Mouse (Mus musculus) liver, adult 2 months (tissue): Measurements from ENCODE around the gene Tbx21. TPM values are rescaled to one million over a fixed set of nuclear protein-coding genes. Genes with fewer than 3 reads are reported as not detected.

Experiments
- DNase-seq: peaks from one replicate; pipeline ENCODE4 v3.0.0-alpha.2; 2011; ENCODE audit warnings: low read depth, low spot score; ENCODE audit errors: extremely low read depth
- H3K27ac ChIP-seq: fragments of 200-500 bp; replicated peaks from 2 replicates; pipeline ENCODE4 v1.5.1; 2012; ENCODE audit warnings: low read depth, mild to moderate bottlenecking, control low read depth, inconsistent platforms, low read length; ENCODE audit not compliant: insufficient read depth
- H3K27me3 ChIP-seq: fragments of 200-500 bp; 2 replicates; pipeline ENCODE4 v1.6.1; 2012; ENCODE audit warnings: mild to moderate bottlenecking, moderate library complexity, low read length, inconsistent platforms; ENCODE audit not compliant: control insufficient read depth, insufficient read depth
- H3K36me3 ChIP-seq: fragments of 200-500 bp; 2 replicates; pipeline ENCODE4 v1.6.1; 2012; ENCODE audit warnings: low read length, inconsistent platforms; ENCODE audit not compliant: control insufficient read depth, insufficient read depth
- H3K4me1 ChIP-seq: fragments of 200-500 bp; 2 replicates; pipeline ENCODE4 v1.6.1; 2011; ENCODE audit warnings: low read length; ENCODE audit not compliant: control insufficient read depth, insufficient read depth
- H3K4me3 ChIP-seq: fragments of 200-500 bp; 2 replicates; pipeline ENCODE4 v1.5.1; 2011; ENCODE audit warnings: low read depth, mild to moderate bottlenecking, control low read depth, low read length, moderate library complexity; ENCODE audit not compliant: insufficient read depth
- H3K79me2 ChIP-seq: fragments of 200-500 bp; 2 replicates; pipeline ENCODE4 v1.6.1; 2012; ENCODE audit warnings: inconsistent platforms, mild to moderate bottlenecking, low read length, moderate library complexity; ENCODE audit not compliant: control insufficient read depth, insufficient read depth
- H3K9ac ChIP-seq: fragments of 200-500 bp; 2 replicates; pipeline ENCODE4 v1.6.1; 2012; ENCODE audit warnings: low read depth, mild to moderate bottlenecking, control low read depth, inconsistent platforms, low read length
- CTCF ChIP-seq: fragments of 200-500 bp; IDR thresholded peaks from 2 replicates; pipeline ENCODE4 v1.5.1; 2011; ENCODE audit warnings: low read depth, low read length, control low read depth
- POLR2A ChIP-seq: fragments of 200-500 bp; IDR thresholded peaks from 2 replicates; pipeline ENCODE4 v1.6.1; 2011; ENCODE audit warnings: low read length, control low read depth; ENCODE audit not compliant: insufficient read depth; ENCODE audit errors: extremely low read depth
- WGBS: fragments of 180-500 bp; shearing (Covaris S2); methylation state at CpG from one replicate; pipeline ENCODE4 v1.1.7; 2018; 5-methylcytosine and 5-hydroxymethylcytosine counted together
- polyA plus RNA-seq: library from polyadenylated mRNA; depleted of rRNA; stranded (reverse); fragments of >200 nt; gene quantifications from 2 replicates; pipeline ENCODE4 v1.2.3, GENCODE M21; 2012
- total RNA-seq: library from RNA; depleted of rRNA; stranded (reverse); fragments of >200 nt; gene quantifications from 2 replicates; pipeline ENCODE4 v1.2.3, GENCODE M21; 2014

Gene Tbx21
- total and polyA plus RNA-seq, 2 experiments = 0.09 to 0.38 TPM

- Histone ChIP-seq H3K4me1 (peaks cover 4% of the 10 kb centered on the region; the same call in 1 of the 2 replicates), H3K27ac (no peak overlapping the region), H3K4me3 (no peak overlapping the region), H3K27me3 (peaks cover 8% of the 10 kb centered on the region), H3K9ac (no peak overlapping the region), H3K36me3 (no peaks in the 10 kb centered on the region), H3K79me2 (no peaks in the 10 kb centered on the region; the same call in 1 of the 2 replicates)
- TF ChIP-seq POLR2A = no peak
- no peak for TF ChIP-seq CTCF
- 88% methylated on average over 8 of the region's 8 CpGs for WGBS
- DNase-seq = no peak
Measured at GRCm38 (mm10) chr11:97147333-97147732, 32.2 kb upstream of the Tbx21 start.

GRCm38 (mm10) chr11:97146724-97147123, 31.6 kb upstream of the Tbx21 start:
- Histone ChIP-seq H3K4me3 (peak overlapping the region; percentile 0; the same call in 1 of the 2 replicates), H3K79me2 (no peaks in the 10 kb centered on the region; the same call in 1 of the 2 replicates), H3K4me1 (peaks cover 7% of the 10 kb centered on the region; the same call in 1 of the 2 replicates), H3K27ac (no peak overlapping the region), H3K27me3 (peaks cover 8% of the 10 kb centered on the region), H3K36me3 (no peaks in the 10 kb centered on the region), H3K9ac (no peak overlapping the region)
- peak; percentile 46 for DNase-seq
- TF ChIP-seq POLR2A (no peak), CTCF (peak; percentile 96)
- 10% methylated on average over 8 of the region's 8 CpGs for WGBS

GRCm38 (mm10) chr11:97145951-97146350, 30.8 kb upstream of the Tbx21 start:
- Histone ChIP-seq H3K4me3 (no peak overlapping the region), H3K27ac (no peak overlapping the region), H3K4me1 (peaks cover 7% of the 10 kb centered on the region; the same call in 1 of the 2 replicates), H3K36me3 (no peaks in the 10 kb centered on the region), H3K79me2 (no peaks in the 10 kb centered on the region; the same call in 1 of the 2 replicates), H3K27me3 (peaks cover 7% of the 10 kb centered on the region), H3K9ac (no peak overlapping the region)
- 68% methylated on average over 9 of the region's 9 CpGs for WGBS
- TF ChIP-seq POLR2A = no peak
- no peak for TF ChIP-seq CTCF
- no peak for DNase-seq

DNA sequence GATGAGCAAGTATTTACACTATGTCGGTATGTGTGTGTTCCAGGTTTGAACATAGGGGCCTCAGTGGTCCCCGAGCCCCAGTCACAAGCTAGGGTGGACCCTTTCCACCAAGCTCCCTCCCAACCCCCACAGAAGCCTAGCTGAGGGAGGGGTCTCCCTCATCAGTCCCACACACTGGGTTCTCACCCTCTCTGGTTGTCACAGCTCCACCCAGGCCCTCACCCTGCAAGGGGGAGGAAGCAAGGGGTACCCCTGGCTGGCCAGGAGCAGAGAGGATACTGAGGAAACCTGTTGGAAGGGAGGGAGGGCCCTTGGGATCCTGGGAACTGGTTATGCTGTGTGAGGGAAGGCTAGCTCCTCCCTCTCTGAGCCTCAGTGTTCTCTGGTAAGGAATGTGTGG, 30.2 kb upstream of the Tbx21 start:
- H3K27me3 ChIP-seq = peaks cover under 1% of the 10 kb centered on the region; the same call in 1 of the 2 replicates
- H3K27ac ChIP-seq = no peak overlapping the region
- no peaks in the 10 kb centered on the region for H3K36me3 ChIP-seq
- H3K79me2 ChIP-seq = no peaks in the 10 kb centered on the region; the same call in 1 of the 2 replicates
- DNase-seq = no peak
- no peak overlapping the region for H3K4me3 ChIP-seq
- peaks cover 5% of the 10 kb centered on the region; the same call in 1 of the 2 replicates for H3K4me1 ChIP-seq
- H3K9ac ChIP-seq = no peak overlapping the region
- TF ChIP-seq CTCF (no peak), POLR2A (no peak)
- WGBS = 87% methylated on average over 2 of the region's 2 CpGs

GRCm38 (mm10) chr11:97143196-97143900, 28.2 kb upstream of the Tbx21 start:
- no peak overlapping the region for H3K9ac ChIP-seq
- DNase-seq = no peak
- H3K79me2 ChIP-seq = no peaks in the 10 kb centered on the region
- no peaks in the 10 kb centered on the region for H3K36me3 ChIP-seq
- no peaks in the 10 kb centered on the region for H3K27me3 ChIP-seq
- H3K4me3 ChIP-seq = no peak overlapping the region
- no peak overlapping the region for H3K27ac ChIP-seq
- no peak for TF ChIP-seq CTCF
- no peak for TF ChIP-seq POLR2A
- peaks cover 5% of the 10 kb centered on the region; the same call in 1 of the 2 replicates for H3K4me1 ChIP-seq
- WGBS = 86% methylated on average over 9 of the region's 9 CpGs

- TF ChIP-seq CTCF (no peak), POLR2A (no peak)
- no peaks in the 10 kb centered on the region for H3K79me2 ChIP-seq
- peak overlapping the region; percentile 70 for H3K27ac ChIP-seq
- H3K36me3 ChIP-seq = no peaks in the 10 kb centered on the region
- 55% methylated on average over 8 of the region's 8 CpGs for WGBS
- peaks cover 5% of the 10 kb centered on the region; the same call in 1 of the 2 replicates for H3K4me1 ChIP-seq
- H3K27me3 ChIP-seq = no peaks in the 10 kb centered on the region
- peak; percentile 96 for DNase-seq
- no peak overlapping the region for H3K4me3 ChIP-seq
- H3K9ac ChIP-seq = 0 out of 2 replicates have a peak overlapping the region, but pooled peaks have one; percentile 26
Measured at GRCm38 (mm10) chr11:97142159-97142608, 27.1 kb upstream of the Tbx21 start.
